Mouse (Mus musculus) layer of hippocampus, adult 18-20 months (tissue): ENCODE measurements around the gene Abt1. TPM values are rescaled to one million over a fixed set of nuclear protein-coding genes. Genes with fewer than 3 reads are reported as not detected.
A peak's percentile ranks its signal among the peaks of the same experiment; 100 is the strongest.

Experiments
- DNase-seq, 2 experiments: peaks; one replicate each; pipeline ENCODE4 v3.0.0; 2022; ENCODE audit warnings: low spot score in 2 of 2
- total RNA-seq, 2 experiments: library from RNA; stranded (reverse); gene quantifications; 2 replicates each; pipeline ENCODE4 v1.2.3; 2021

Gene Abt1
- total RNA-seq, 2 experiments from 2014 or later = 8.8 to 9.5 TPM

GRCm38 (mm10) chr13:23439901-23440300 is 16.2 kb upstream of the Abt1 start:
- no peak for DNase-seq

GRCm38 (mm10) chr13:23438521-23438920 is 14.9 kb upstream of the Abt1 start:
- peak in 1 of 2 experiments; percentile 77 for DNase-seq

GRCm38 (mm10) chr13:23437908-23438307 is 14.2 kb upstream of the Abt1 start:
- peak; percentile 88 to 98 for DNase-seq

- peak in 1 of 2 experiments; percentile 72 for DNase-seq
These were observed 13.5 kb upstream of the Abt1 start for GRCm38 (mm10) chr13:23436861-23437822.

- DNase-seq = peak in 1 of 2 experiments; percentile 82
These were observed 12.6 kb upstream of the Abt1 start for GRCm38 (mm10) chr13:23436231-23436661.

GRCm38 (mm10) chr13:23435676-23436075 is 12.0 kb upstream of the Abt1 start:
- DNase-seq = no peak

- no peak for DNase-seq
These were observed 11.6 kb upstream of the Abt1 start for GRCm38 (mm10) chr13:23435241-23435640.

GRCm38 (mm10) chr13:23434426-23434825 is 10.8 kb upstream of the Abt1 start:
- DNase-seq = no peak

GRCm38 (mm10) chr13:23433801-23434200 is 10.1 kb upstream of the Abt1 start:
- DNase-seq = no peak

GRCm38 (mm10) chr13:23433206-23433605 is 9.5 kb upstream of the Abt1 start:
- DNase-seq = no peak

GRCm38 (mm10) chr13:23432562-23433201 is 9.0 kb upstream of the Abt1 start:
- peak; percentile 92 to 98 for DNase-seq

- peak; percentile 72 to 94 for DNase-seq
These were observed 7.7 kb upstream of the Abt1 start for GRCm38 (mm10) chr13:23431351-23431771.

- DNase-seq = peak; percentile 80 to 92
These were observed 7.1 kb upstream of the Abt1 start for GRCm38 (mm10) chr13:23430734-23431133.

GRCm38 (mm10) chr13:23429771-23430380 is 6.2 kb upstream of the Abt1 start:
- DNase-seq = no peak

- no peak for DNase-seq
These were observed 4.7 kb upstream of the Abt1 start for GRCm38 (mm10) chr13:23428166-23428993.

- DNase-seq = no peak
These were observed 3.8 kb upstream of the Abt1 start for GRCm38 (mm10) chr13:23427401-23427910.

GRCm38 (mm10) chr13:23426922-23427321 is 3.3 kb upstream of the Abt1 start:
- peak in 1 of 2 experiments; percentile 65 for DNase-seq

GRCm38 (mm10) chr13:23426335-23426734 is 2.7 kb upstream of the Abt1 start:
- DNase-seq = peak in 1 of 2 experiments; percentile 78

GRCm38 (mm10) chr13:23425505-23425904 is 1.8 kb upstream of the Abt1 start:
- peak; percentile 44 to 87 for DNase-seq
